Mouse (Mus musculus): Measurements from ENCODE around the gene Oaz1.

DNA sequence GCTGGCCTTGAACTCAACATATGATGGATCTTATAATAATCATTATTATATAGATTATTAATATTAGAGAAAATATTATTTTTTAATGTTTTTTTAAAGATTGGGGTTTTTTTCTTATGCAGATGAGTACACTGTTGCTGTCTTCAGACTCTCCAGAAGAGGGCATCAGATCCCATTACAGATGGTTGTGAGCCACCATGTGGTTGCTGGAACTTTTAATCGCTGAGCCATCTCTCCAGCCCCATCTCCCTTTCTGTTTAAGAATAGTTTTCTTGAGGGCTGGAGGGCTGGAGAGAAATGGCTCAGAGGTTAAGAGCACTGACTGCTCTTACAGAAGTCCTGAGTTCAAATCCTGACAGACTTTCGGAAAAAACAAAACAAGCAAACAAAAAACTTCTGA is 4.5 kb upstream of the Oaz1 start:
- TF ChIP-seq CTCF (IDR thresholded peaks at IDR 0.05; ENCODE audit: control insufficient read depth, insufficient read depth, insufficient read length) (peak; percentile 20), MAX (IDR thresholded peaks at IDR 0.05) (peak; percentile 52), USF1 (IDR thresholded peaks at IDR 0.05; ENCODE audit: low read depth) (no peak)
